Mouse (Mus musculus) right cerebral cortex, postnatal 14 days (tissue): Measurements from ENCODE around the gene Cavin2.

Source experiments
- DNase-seq: peaks from one replicate; pipeline ENCODE4 v3.0.0; 2022

The Cavin2 gene

GRCm38 (mm10) chr1:51323506-51323905, 34.6 kb downstream of the Cavin2 start:
- no peak for DNase-seq

- DNase-seq = no peak
These were observed 39.6 kb downstream of the Cavin2 start for GRCm38 (mm10) chr1:51328541-51328940.

- DNase-seq = no peak
These were observed 44.1 kb downstream of the Cavin2 start for GRCm38 (mm10) chr1:51332986-51333385.

- DNase-seq = peak; percentile 91
These were observed 44.8 kb downstream of the Cavin2 start for GRCm38 (mm10) chr1:51333557-51334285.

- peak; percentile 26 for DNase-seq
These were observed 45.4 kb downstream of the Cavin2 start for GRCm38 (mm10) chr1:51334289-51334688.

- DNase-seq = no peak
These were observed 46.2 kb downstream of the Cavin2 start for GRCm38 (mm10) chr1:51335081-51335480.

GRCm38 (mm10) chr1:51344160-51344559, 55.2 kb downstream of the Cavin2 start:
- DNase-seq = no peak

- no peak for DNase-seq
These were observed 58.7 kb downstream of the Cavin2 start for GRCm38 (mm10) chr1:51347596-51347995.

- no peak for DNase-seq
These were observed 59.7 kb downstream of the Cavin2 start for GRCm38 (mm10) chr1:51348631-51349030.

- no peak for DNase-seq
These were observed 60.5 kb downstream of the Cavin2 start for GRCm38 (mm10) chr1:51349291-51349967.
